Mouse (Mus musculus): ENCODE measurements around the gene Trappc3. TPM values are rescaled to one million over a fixed set of nuclear protein-coding genes. Genes with fewer than 3 reads are reported as not detected.

The Trappc3 gene
- 66.7 TPM for polyA plus RNA-seq (2017; shearing (Covaris generic))

DNA sequence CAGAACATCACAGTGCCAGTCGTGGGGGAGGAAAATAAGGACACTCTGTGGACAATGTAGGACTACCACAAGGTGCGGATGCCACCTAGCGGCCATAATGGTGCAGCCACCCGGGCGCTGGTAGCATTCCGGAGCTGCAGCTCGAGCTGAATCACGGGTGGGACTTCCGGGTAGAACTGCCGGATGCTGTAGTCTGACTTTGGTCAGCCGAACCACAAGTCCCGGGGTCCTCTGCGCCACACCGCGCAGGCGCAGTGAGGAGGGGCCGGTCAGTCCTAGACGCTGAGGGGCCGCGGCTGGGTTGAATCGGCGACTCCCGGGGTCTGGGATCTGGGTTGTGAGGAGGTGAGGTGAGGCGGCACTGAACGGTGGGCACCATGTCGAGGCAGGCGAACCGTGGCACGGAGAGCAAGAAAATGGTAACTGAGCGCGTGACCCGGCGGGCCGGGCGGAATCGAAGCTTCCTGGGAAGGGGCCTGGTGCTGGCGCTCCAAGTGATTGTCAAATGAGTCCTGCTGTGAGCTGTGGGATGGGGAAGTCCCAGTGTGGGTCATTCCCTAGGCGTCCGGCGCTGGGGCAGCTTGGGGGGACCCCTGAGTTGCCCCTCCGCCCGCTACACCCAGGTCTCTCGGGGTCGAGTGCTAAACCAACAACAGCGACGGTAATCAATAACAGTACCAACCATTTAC is at the start of gene Trappc3:
Gene Trappc3 (plus strand): TSS at position 207 of the 689 bp plus-strand sequence.

DNA sequence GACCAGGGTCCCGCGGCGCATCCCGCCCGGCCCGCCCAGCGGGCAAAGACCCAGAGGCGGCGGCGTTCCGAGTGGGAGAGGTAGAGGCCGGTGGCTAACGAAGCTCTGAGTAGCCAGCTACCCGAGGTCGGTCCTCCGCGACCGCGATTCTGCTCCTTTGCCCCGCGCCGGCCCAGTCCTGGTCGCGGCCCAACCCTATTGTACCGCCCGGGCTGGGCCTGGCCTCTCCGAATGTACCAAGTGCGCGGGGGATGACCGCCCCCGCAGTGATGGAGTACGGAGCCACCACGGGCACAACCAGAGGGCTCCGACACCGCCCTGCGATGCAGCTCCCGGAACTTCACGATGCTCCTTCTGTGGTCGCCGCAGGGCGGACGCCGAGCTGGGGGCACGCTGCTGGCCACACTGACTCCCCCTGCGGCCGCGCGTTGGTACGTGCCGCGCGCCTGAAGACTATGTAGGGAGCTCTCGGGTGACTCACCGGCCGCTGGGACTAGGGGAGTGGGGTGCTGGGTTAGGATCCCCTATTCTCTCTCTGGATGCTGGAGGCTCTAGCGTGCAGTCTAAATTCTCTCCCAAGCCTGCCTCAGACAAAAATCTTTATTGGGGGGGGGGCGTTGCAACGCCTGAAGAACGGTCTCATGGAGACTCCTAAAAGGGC is 5.9 kb upstream of the Trappc3 start, which contains the start of gene Map7d1:
Gene Map7d1 (minus strand): TSS at position 213 of the 661 bp plus-strand sequence.

DNA sequence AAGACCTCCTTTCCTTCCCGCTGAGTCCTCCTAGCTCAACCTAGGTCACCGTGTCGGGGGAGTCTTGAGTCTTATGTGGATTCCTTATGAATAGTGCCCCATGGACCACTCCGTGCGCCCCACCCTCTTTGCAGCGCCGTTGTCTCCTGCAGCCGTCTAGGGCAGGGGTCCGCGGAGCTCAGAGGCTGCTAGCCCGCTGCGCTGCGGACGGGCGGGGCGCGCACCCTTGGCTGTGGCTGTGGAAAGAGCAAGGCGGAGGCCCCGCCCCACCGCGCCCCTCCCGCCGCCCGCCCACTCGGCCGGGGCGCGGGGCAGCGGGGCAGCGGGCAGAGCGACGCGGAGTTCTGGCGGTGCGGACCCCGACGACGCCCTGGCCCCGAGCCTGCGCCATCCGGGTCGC is 24.4 kb downstream of the Trappc3 start, which contains the start of gene Col8a2:
Gene Col8a2 (plus strand): TSS at position 302 of the 400 bp plus-strand sequence.

DNA sequence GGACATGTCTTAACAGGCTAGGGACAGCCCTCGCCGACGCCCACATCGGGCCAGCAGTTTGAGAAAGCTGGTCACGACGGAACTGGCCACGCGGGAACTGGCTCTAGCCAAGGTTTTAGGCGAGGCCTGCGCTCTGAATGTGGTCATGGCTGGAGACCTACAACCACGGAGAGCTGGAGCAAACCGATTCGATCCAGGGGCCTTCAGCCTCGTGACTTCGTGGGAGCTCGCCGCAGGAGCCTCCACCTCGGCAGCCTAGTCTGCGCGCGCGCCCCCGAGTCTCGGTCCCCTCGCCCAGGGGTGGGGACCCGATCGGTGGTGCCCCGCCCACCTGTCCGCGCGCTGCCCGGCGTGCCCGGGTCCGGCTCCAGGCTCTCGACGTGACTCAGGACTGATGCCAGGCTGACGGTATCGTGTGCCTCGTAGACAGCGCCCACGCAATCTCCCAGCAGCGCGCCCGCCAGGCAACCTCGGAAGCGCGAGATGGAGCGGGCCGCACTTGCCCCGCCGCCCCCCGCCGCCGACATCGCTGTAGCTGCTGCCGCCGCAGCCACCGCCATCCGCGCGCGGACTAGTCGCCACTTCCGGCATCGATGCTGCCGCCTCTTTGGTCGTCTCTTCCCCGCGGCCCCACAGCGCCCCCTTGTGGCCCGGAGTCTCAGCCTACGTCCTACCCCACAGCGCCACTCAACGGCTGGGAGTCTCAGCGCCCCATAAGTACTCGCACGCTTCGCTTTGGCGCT is 59.2 kb downstream of the Trappc3 start, which contains the start of gene Adprhl2:
Gene Adprhl2 (minus strand): TSS at position 593 of the 743 bp plus-strand sequence.

DNA sequence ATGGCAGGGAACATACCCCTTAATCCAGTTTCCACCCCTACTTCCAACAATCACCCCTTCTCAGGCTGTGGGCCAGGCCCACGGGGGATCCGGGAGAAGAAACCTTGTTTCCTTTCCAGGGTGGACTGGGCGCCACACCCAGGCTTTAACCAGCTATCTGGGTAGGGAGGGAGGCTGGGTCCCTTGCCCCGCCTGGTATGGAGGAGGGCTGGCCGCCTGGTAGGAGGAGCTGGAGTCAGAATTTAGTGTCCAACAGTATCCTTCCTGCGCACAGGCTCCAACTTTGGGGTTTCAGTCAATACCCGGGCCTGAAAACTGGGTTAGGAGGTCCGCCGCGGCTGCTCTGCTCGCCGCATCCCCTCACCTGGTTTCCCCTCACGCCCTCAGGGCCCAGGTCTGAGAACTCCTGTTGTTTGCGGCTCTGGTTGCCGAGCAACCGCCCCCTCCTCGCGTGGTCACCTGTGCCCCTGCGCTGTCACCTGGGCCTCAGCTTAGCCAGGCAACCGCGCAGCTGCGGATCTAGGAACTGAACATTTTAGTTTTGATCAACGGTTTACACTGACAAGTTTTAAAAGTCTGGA is 63.2 kb downstream of the Trappc3 start, which contains the start of gene Tekt2:
Gene Tekt2 (minus strand): TSS at position 408 of the 581 bp plus-strand sequence.

Other genes with a start within 250 kb of the Trappc3 start
- gene Csf3r, start 237.8 kb upstream of the Trappc3 start, polyA plus RNA-seq (2017; shearing (Covaris generic)) = not detected
- gene Mrps15, start 215.4 kb upstream of the Trappc3 start, polyA plus RNA-seq (2017; shearing (Covaris generic)) = 81.3 TPM
- 0.07 TPM for gene Oscp1, start 203.8 kb upstream of the Trappc3 start, polyA plus RNA-seq (2017; shearing (Covaris generic))
- 16.6 TPM for gene Lsm10, start 165.7 kb upstream of the Trappc3 start, polyA plus RNA-seq (2017; shearing (Covaris generic))
- gene Stk40, start 158.4 kb upstream of the Trappc3 start, polyA plus RNA-seq (2017; shearing (Covaris generic)) = 42.3 TPM
- 20.7 TPM for gene Eva1b, start 114.6 kb upstream of the Trappc3 start, polyA plus RNA-seq (2017; shearing (Covaris generic))
- gene Sh3d21, start 98.8 kb upstream of the Trappc3 start, polyA plus RNA-seq (2017; shearing (Covaris generic)) = 0.91 TPM
- gene Thrap3, start 59.6 kb upstream of the Trappc3 start, polyA plus RNA-seq (2017; shearing (Covaris generic)) = 335 TPM
- gene Map7d1, start 6.0 kb upstream of the Trappc3 start, polyA plus RNA-seq (2017; shearing (Covaris generic)) = 38.1 TPM
- not detected for gene Col8a2, start 24.5 kb downstream of the Trappc3 start, polyA plus RNA-seq (2017; shearing (Covaris generic))
- 68.9 TPM for gene Adprhl2, start 59.4 kb downstream of the Trappc3 start, polyA plus RNA-seq (2017; shearing (Covaris generic))
- not detected for gene Tekt2, start 63.4 kb downstream of the Trappc3 start, polyA plus RNA-seq (2017; shearing (Covaris generic))
- gene Ago3, start 167.2 kb downstream of the Trappc3 start, polyA plus RNA-seq (2017; shearing (Covaris generic)) = 33.4 TPM
- gene Ago1, start 206.3 kb downstream of the Trappc3 start, polyA plus RNA-seq (2017; shearing (Covaris generic)) = 4.7 TPM